Mouse (Mus musculus): ENCODE data around the gene Enam.

- TF ChIP-seq ZNF384 (IDR thresholded peaks at IDR 0.05; ENCODE audit: low read depth, low read length), result no peak
- no peak for TF ChIP-seq CHD2 (IDR thresholded peaks at IDR 0.05; ENCODE audit: low read depth, low read length)
- TF ChIP-seq ZC3H11A (IDR thresholded peaks at IDR 0.05; ENCODE audit: borderline replicate concordance, low read depth, low read length), result no peak
- no peak for TF ChIP-seq HCFC1 (IDR thresholded peaks at IDR 0.05; ENCODE audit: borderline replicate concordance, insufficient read depth, low read length)
- TF ChIP-seq MAFK (IDR thresholded peaks at IDR 0.05; ENCODE audit: insufficient read depth, low read depth, low read length), result no peak
These were observed 20.8 kb downstream of the Enam start for GRCm38 (mm10) chr5:88508555-88508954.
